Mouse (Mus musculus) embryo, embryonic 9.5 days (tissue): ENCODE results near the gene A430078G23Rik.
"Not testable (repeated sequence)": the region's sequence is repeated elsewhere in the genome, so short reads cannot be mapped to it uniquely, and the experiment has no call there.

ENCODE experiments used
- DNase-seq: peaks from one replicate; pipeline ENCODE4 v3.0.0-alpha.2; 2017; ENCODE audit errors: extremely low spot score

A430078G23Rik gene

GRCm38 (mm10) chr8:3353189-3353810 is at the start of gene A430078G23Rik:
TSS of gene A430078G23Rik (plus strand) at chr8:3353415.
- DNase-seq = no peak

GRCm38 (mm10) chr8:3308205-3308800 is 44.9 kb upstream of the A430078G23Rik start:
- not testable (repeated sequence) for DNase-seq

GRCm38 (mm10) chr8:3309636-3310035 is 43.6 kb upstream of the A430078G23Rik start:
- no peak for DNase-seq

- DNase-seq = no peak
Measured at GRCm38 (mm10) chr8:3311482-3311881, 41.7 kb upstream of the A430078G23Rik start.

- not testable (repeated sequence) for DNase-seq
Measured at GRCm38 (mm10) chr8:3313417-3313816, 39.8 kb upstream of the A430078G23Rik start.

GRCm38 (mm10) chr8:3313843-3314242 is 39.4 kb upstream of the A430078G23Rik start:
- DNase-seq = no peak

GRCm38 (mm10) chr8:3314345-3314744 is 38.9 kb upstream of the A430078G23Rik start:
- DNase-seq = no peak

- DNase-seq = no peak
Measured at GRCm38 (mm10) chr8:3316585-3316984, 36.6 kb upstream of the A430078G23Rik start.

GRCm38 (mm10) chr8:3319267-3319666 is 33.9 kb upstream of the A430078G23Rik start:
- DNase-seq = not testable (repeated sequence)

GRCm38 (mm10) chr8:3324253-3324652 is 29.0 kb upstream of the A430078G23Rik start:
- DNase-seq = no peak

- DNase-seq = no peak
Measured at GRCm38 (mm10) chr8:3327056-3327455, 26.2 kb upstream of the A430078G23Rik start.

- DNase-seq = no peak
Measured at GRCm38 (mm10) chr8:3327538-3328245, 25.5 kb upstream of the A430078G23Rik start.

- DNase-seq = peak; percentile 48
Measured at GRCm38 (mm10) chr8:3330662-3331061, 22.6 kb upstream of the A430078G23Rik start.

- DNase-seq = no peak
Measured at GRCm38 (mm10) chr8:3331692-3332091, 21.5 kb upstream of the A430078G23Rik start.

GRCm38 (mm10) chr8:3335881-3336280 is 17.3 kb upstream of the A430078G23Rik start:
- DNase-seq = no peak

GRCm38 (mm10) chr8:3336658-3337524 is 16.3 kb upstream of the A430078G23Rik start:
- DNase-seq = peak; percentile 34

- DNase-seq = not testable (repeated sequence)
Measured at GRCm38 (mm10) chr8:3337525-3337824, 15.7 kb upstream of the A430078G23Rik start.

GRCm38 (mm10) chr8:3337971-3338370 is 15.2 kb upstream of the A430078G23Rik start:
- DNase-seq = no peak

- not testable (repeated sequence) for DNase-seq
Measured at GRCm38 (mm10) chr8:3340711-3341110, 12.5 kb upstream of the A430078G23Rik start.

- DNase-seq = no peak
Measured at GRCm38 (mm10) chr8:3345337-3345736, 7.9 kb upstream of the A430078G23Rik start.

GRCm38 (mm10) chr8:3346691-3347413 is 6.4 kb upstream of the A430078G23Rik start:
- no peak for DNase-seq
